Mouse (Mus musculus) forebrain, embryonic 12.5 days (tissue): ENCODE results near the gene Serping1. TPM values are rescaled to one million over a fixed set of nuclear protein-coding genes. Genes with fewer than 3 reads are reported as not detected.

Experiments
- ATAC-seq: fragments of 200-750 bp; cut with Nextera tagmentation; 2 replicates; pipeline ENCODE4 v1.8.0; 2017; ENCODE audit warnings: moderate TSS enrichment; ENCODE audit not compliant: low FRiP score
- H3K27ac ChIP-seq: fragments of 300-500 bp; sonication (generic); 2 replicates; pipeline ENCODE4 v1.5.1; 2016; ENCODE audit warnings: mild to moderate bottlenecking
- H3K27me3 ChIP-seq: fragments of 300-500 bp; sonication (generic); 2 replicates; pipeline ENCODE4 v1.6.1; 2016; ENCODE audit warnings: mild to moderate bottlenecking
- H3K36me3 ChIP-seq: fragments of 300-500 bp; sonication (generic); replicated peaks from 2 replicates; pipeline ENCODE4 v1.6.1; 2016; ENCODE audit warnings: mild to moderate bottlenecking
- H3K4me1 ChIP-seq: fragments of 300-500 bp; sonication (generic); 2 replicates; pipeline ENCODE4 v1.6.1; 2016
- H3K4me2 ChIP-seq: fragments of 300-500 bp; sonication (generic); 2 replicates; pipeline ENCODE4 v1.6.1; 2016; ENCODE audit warnings: mild to moderate bottlenecking, moderate library complexity
- H3K4me3 ChIP-seq: fragments of 300-500 bp; sonication (generic); replicated peaks from 2 replicates; pipeline ENCODE4 v1.5.1; 2016; ENCODE audit warnings: mild to moderate bottlenecking
- H3K9ac ChIP-seq: fragments of 300-500 bp; sonication (generic); 2 replicates; pipeline ENCODE4 v1.6.1; 2016; ENCODE audit warnings: mild to moderate bottlenecking
- H3K9me3 ChIP-seq: fragments of 300-500 bp; sonication (generic); 2 replicates; pipeline ENCODE4 v1.6.1; 2016
- WGBS: fragments of 180-500 bp; shearing (Covaris S2); methylation state at CpG from one replicate; pipeline ENCODE4 v1.1.7; 2016; 5-methylcytosine and 5-hydroxymethylcytosine counted together
- polyA plus RNA-seq: library from polyadenylated mRNA; unstranded; fragments of >200 nt; fragmentation: Nextera tagmentation; extraction: Ambion mirVana; gene quantifications from 2 replicates; pipeline ENCODE4 v1.2.1, GENCODE M21; 2016

Gene Serping1
- polyA plus RNA-seq, 1 experiment from 2014 or later: 30.3 TPM

- Histone ChIP-seq H3K36me3 (no peaks in the 10 kb centered on the region), H3K4me3 (no peak overlapping the region), H3K9ac (no peak overlapping the region), H3K9me3 (0 out of 2 replicates have a peak, but pooled peaks cover 5% of the 10 kb centered on the region), H3K4me2 (no peak overlapping the region), H3K27ac (no peak overlapping the region), H3K4me1 (peaks cover 10% of the 10 kb centered on the region), H3K27me3 (0 out of 2 replicates have a peak, but pooled peaks cover 4% of the 10 kb centered on the region)
- WGBS: 84% methylated on average over 4 of the region's 4 CpGs
- ATAC-seq: no peak
These were observed 25.1 kb upstream of the Serping1 start for GRCm38 (mm10) chr2:84800304-84800703.

- Histone ChIP-seq H3K9ac (peak overlapping the region; percentile 60), H3K4me2 (peak overlapping the region; percentile 99), H3K36me3 (no peaks in the 10 kb centered on the region), H3K4me3 (peak overlapping the region; percentile 63), H3K27ac (peak overlapping the region; percentile 61), H3K4me1 (peaks cover 10% of the 10 kb centered on the region), H3K9me3 (0 out of 2 replicates have a peak, but pooled peaks cover 12% of the 10 kb centered on the region), H3K27me3 (0 out of 2 replicates have a peak, but pooled peaks cover 4% of the 10 kb centered on the region)
- WGBS: under 1% methylated on average over 16 of the region's 16 CpGs
- ATAC-seq: peak; percentile 68
These were observed 23.9 kb upstream of the Serping1 start for GRCm38 (mm10) chr2:84799041-84799561.

GRCm38 (mm10) chr2:84798493-84798921 is 23.3 kb upstream of the Serping1 start, which contains the start of gene Ube2l6:
Gene Ube2l6, plus strand, starts transcription at chr2:84798828.
- H3K4me1 ChIP-seq: peaks cover 10% of the 10 kb centered on the region
- peak within 1 kb of the TSS; percentile 61 for H3K27ac ChIP-seq
- ATAC-seq: peak; percentile 73
- under 1% methylated on average over 21 of the region's 21 CpGs for WGBS
- H3K36me3 ChIP-seq: no peaks in the 10 kb centered on the region
- peak within 1 kb of the TSS; percentile 60 for H3K9ac ChIP-seq
- 0 out of 2 replicates have a peak, but pooled peaks cover 4% of the 10 kb centered on the region for H3K27me3 ChIP-seq
- peak within 1 kb of the TSS; percentile 99 for H3K4me2 ChIP-seq
- H3K9me3 ChIP-seq: 0 out of 2 replicates have a peak, but pooled peaks cover 12% of the 10 kb centered on the region
- peak within 1 kb of the TSS; percentile 63 for H3K4me3 ChIP-seq

- 0 out of 2 replicates have a peak, but pooled peaks cover 12% of the 10 kb centered on the region for H3K9me3 ChIP-seq
- H3K9ac ChIP-seq: peak overlapping the region; percentile 60
- H3K27ac ChIP-seq: peak overlapping the region; percentile 61; the same call in 1 of the 2 replicates
- peak; percentile 73 for ATAC-seq
- H3K4me2 ChIP-seq: peak overlapping the region; percentile 99
- peak overlapping the region; percentile 63 for H3K4me3 ChIP-seq
- H3K36me3 ChIP-seq: no peaks in the 10 kb centered on the region
- WGBS: 9% methylated on average over 13 of the region's 13 CpGs
- H3K27me3 ChIP-seq: 0 out of 2 replicates have a peak, but pooled peaks cover 4% of the 10 kb centered on the region
- peaks cover 10% of the 10 kb centered on the region for H3K4me1 ChIP-seq
These were observed 22.7 kb upstream of the Serping1 start for GRCm38 (mm10) chr2:84797833-84798492.

GRCm38 (mm10) chr2:84793871-84794270 is 18.6 kb upstream of the Serping1 start:
- H3K27ac ChIP-seq: no peak overlapping the region
- no peak for ATAC-seq
- 0 out of 2 replicates have a peak, but pooled peaks cover 5% of the 10 kb centered on the region for H3K4me1 ChIP-seq
- H3K4me3 ChIP-seq: no peak overlapping the region
- H3K27me3 ChIP-seq: 0 out of 2 replicates have a peak, but pooled peaks cover 4% of the 10 kb centered on the region
- 0 out of 2 replicates have a peak, but pooled peaks cover 12% of the 10 kb centered on the region for H3K9me3 ChIP-seq
- no peaks in the 10 kb centered on the region for H3K36me3 ChIP-seq
- H3K9ac ChIP-seq: no peak overlapping the region
- 91% methylated on average over 3 of the region's 3 CpGs for WGBS
- H3K4me2 ChIP-seq: no peak overlapping the region

GRCm38 (mm10) chr2:84793154-84793553 is 17.9 kb upstream of the Serping1 start:
- Histone ChIP-seq H3K27me3 (0 out of 2 replicates have a peak, but pooled peaks cover 4% of the 10 kb centered on the region), H3K9ac (no peak overlapping the region), H3K36me3 (no peaks in the 10 kb centered on the region), H3K4me2 (no peak overlapping the region), H3K4me1 (0 out of 2 replicates have a peak, but pooled peaks cover 4% of the 10 kb centered on the region), H3K4me3 (no peak overlapping the region), H3K9me3 (0 out of 2 replicates have a peak, but pooled peaks cover 12% of the 10 kb centered on the region), H3K27ac (no peak overlapping the region)
- ATAC-seq: no peak
- 87% methylated on average over 3 of the region's 3 CpGs for WGBS

GRCm38 (mm10) chr2:84792516-84792915 is 17.3 kb upstream of the Serping1 start:
- H3K4me2 ChIP-seq: no peak overlapping the region
- H3K9me3 ChIP-seq: 0 out of 2 replicates have a peak, but pooled peaks cover 12% of the 10 kb centered on the region
- H3K27ac ChIP-seq: no peak overlapping the region
- H3K4me3 ChIP-seq: no peak overlapping the region
- 0 out of 2 replicates have a peak, but pooled peaks cover 4% of the 10 kb centered on the region for H3K27me3 ChIP-seq
- WGBS: 90% methylated on average over 3 of the region's 3 CpGs
- H3K36me3 ChIP-seq: no peaks in the 10 kb centered on the region
- no peak for ATAC-seq
- H3K9ac ChIP-seq: no peak overlapping the region
- no peaks in the 10 kb centered on the region for H3K4me1 ChIP-seq

GRCm38 (mm10) chr2:84790418-84790817 is 15.2 kb upstream of the Serping1 start:
- Histone ChIP-seq H3K4me3 (no peak overlapping the region), H3K9me3 (0 out of 2 replicates have a peak, but pooled peaks cover 8% of the 10 kb centered on the region), H3K27ac (no peak overlapping the region), H3K27me3 (0 out of 2 replicates have a peak, but pooled peaks cover 4% of the 10 kb centered on the region), H3K4me1 (no peaks in the 10 kb centered on the region), H3K36me3 (no peaks in the 10 kb centered on the region), H3K4me2 (no peak overlapping the region), H3K9ac (no peak overlapping the region)
- ATAC-seq: no peak
- 57% methylated on average over 9 of the region's 9 CpGs for WGBS

- Histone ChIP-seq H3K9me3 (no peaks in the 10 kb centered on the region), H3K27me3 (0 out of 2 replicates have a peak, but pooled peaks cover 4% of the 10 kb centered on the region), H3K9ac (no peak overlapping the region), H3K4me1 (no peaks in the 10 kb centered on the region), H3K36me3 (no peaks in the 10 kb centered on the region), H3K27ac (no peak overlapping the region), H3K4me3 (no peak overlapping the region), H3K4me2 (no peak overlapping the region)
- WGBS: 93% methylated on average over 3 of the region's 3 CpGs
- ATAC-seq: no peak
These were observed 13.1 kb upstream of the Serping1 start for GRCm38 (mm10) chr2:84788316-84788715.

GRCm38 (mm10) chr2:84783840-84784566 is 8.8 kb upstream of the Serping1 start:
- Histone ChIP-seq H3K27me3 (no peaks in the 10 kb centered on the region), H3K27ac (no peak overlapping the region), H3K9me3 (no peaks in the 10 kb centered on the region), H3K4me3 (no peak overlapping the region), H3K4me2 (no peak overlapping the region), H3K9ac (no peak overlapping the region), H3K4me1 (no peaks in the 10 kb centered on the region), H3K36me3 (no peaks in the 10 kb centered on the region)
- WGBS: 88% methylated on average over 3 of the region's 3 CpGs
- ATAC-seq: no peak

GRCm38 (mm10) chr2:84783315-84783714 is 8.1 kb upstream of the Serping1 start:
- Histone ChIP-seq H3K4me2 (no peak overlapping the region), H3K4me3 (no peak overlapping the region), H3K27me3 (no peaks in the 10 kb centered on the region), H3K9ac (no peak overlapping the region), H3K9me3 (no peaks in the 10 kb centered on the region), H3K36me3 (no peaks in the 10 kb centered on the region), H3K4me1 (no peaks in the 10 kb centered on the region), H3K27ac (no peak overlapping the region)
- no peak for ATAC-seq
- WGBS: 100% methylated on average over 1 of the region's 1 CpGs

- H3K4me1 ChIP-seq: peaks cover 13% of the 10 kb centered on the region
- no peak for ATAC-seq
- no peak overlapping the region for H3K9ac ChIP-seq
- H3K36me3 ChIP-seq: no peaks in the 10 kb centered on the region
- H3K4me2 ChIP-seq: no peak overlapping the region
- H3K4me3 ChIP-seq: no peak overlapping the region
- no peaks in the 10 kb centered on the region for H3K27me3 ChIP-seq
- WGBS: 61% methylated on average over 6 of the region's 6 CpGs
- no peak overlapping the region for H3K27ac ChIP-seq
- H3K9me3 ChIP-seq: no peaks in the 10 kb centered on the region
These were observed 4.0 kb upstream of the Serping1 start for GRCm38 (mm10) chr2:84779210-84779609.
